In genomic region chr5:134237936-134238760, GRCm38 (mm10) we compare ENCODE assay signal across 11 mouse cellular contexts. TPM values are rescaled to one million over a fixed set of nuclear protein-coding genes. Genes with fewer than 3 reads are reported as not detected.
DNase-seq lines count a peak whose midpoint lies in the region; ATAC-seq lines count a peak whose summit lies in the region.
"Had no signal": no experiment of that assay in that cellular context is flagged by ENCODE, and none has a peak within 500 bp of the region (broad histone marks: within the 10 kb centered on the region; RNA-seq: fewer than 3 reads in every experiment).

No protein-coding gene starts in this region.

- H3K27ac ChIP-seq in hindbrain, embryonic 12.5 days, result peak overlapping the region; percentile 71
- H3K27ac ChIP-seq in midbrain, embryonic 15.5 days, result peak overlapping the region; percentile 73
- H3K27ac ChIP-seq: heart, adult 2 months had no signal

- H3K27me3 ChIP-seq in hindbrain, embryonic 12.5 days, result no peaks in the 10 kb centered on the region
- H3K27me3 ChIP-seq in midbrain, embryonic 15.5 days (replicated peaks), result no peaks in the 10 kb centered on the region

- H3K36me3 ChIP-seq in hindbrain, embryonic 12.5 days, result peaks cover 79% of the 10 kb centered on the region
- peaks cover 55% of the 10 kb centered on the region for H3K36me3 ChIP-seq in midbrain, embryonic 15.5 days (replicated peaks)

- intact Hi-C loops in gastrocnemius, postnatal 14 days (cut with DNase I; ENCODE audit: low total_unique reads), result no loop called here

- peaks cover 30% of the 10 kb centered on the region for H3K4me1 ChIP-seq in hindbrain, embryonic 12.5 days
- peaks cover 19% of the 10 kb centered on the region for H3K4me1 ChIP-seq in midbrain, embryonic 15.5 days

- DNase-seq in Muller cell, postnatal 12 days (ENCODE audit: inconsistent ontology term), result peak; percentile 83
- peak; percentile 79 for DNase-seq in embryo, embryonic 10 days (ENCODE audit: low spot score)
- DNase-seq in gastrocnemius, postnatal 14 days, result no peak
- no peak for DNase-seq in thymus, adult 18-20 months
- no peak for DNase-seq in T-cell, adult 2 months (ENCODE audit: low spot score)
- DNase-seq: heart, adult 2 months; thymus, postnatal 4 days had no signal

- H3K4me2 ChIP-seq in hindbrain, embryonic 12.5 days (replicated peaks), result no peak overlapping the region
- no peak overlapping the region for H3K4me2 ChIP-seq in midbrain, embryonic 15.5 days

- WGBS in hindbrain, embryonic 12.5 days, result 62% methylated on average over 28 of the region's 28 CpGs
- WGBS in midbrain, embryonic 15.5 days, result 26% methylated on average over 28 of the region's 28 CpGs

- no peak overlapping the region for H3K9ac ChIP-seq in hindbrain, embryonic 12.5 days
- peak overlapping the region; percentile 20; the same call in 1 of the 2 replicates for H3K9ac ChIP-seq in midbrain, embryonic 15.5 days

- ATAC-seq in hindbrain, embryonic 12.5 days (ENCODE audit: low FRiP score), result peak; percentile 73
- ATAC-seq in midbrain, embryonic 15.5 days (replicated peaks), result peak; percentile 86
- no peak for ATAC-seq in granulocyte monocyte progenitor cell, adult 5-6 weeks (replicated peaks; ENCODE audit: poor library complexity, severe bottlenecking)

- H3K4me3 ChIP-seq in hindbrain, embryonic 12.5 days, result no peak overlapping the region
- no peak overlapping the region for H3K4me3 ChIP-seq in midbrain, embryonic 15.5 days
- H3K4me3 ChIP-seq: erythroblast, embryonic 14.5 days; heart, adult 2 months had no signal

- no peaks in the 10 kb centered on the region for H3K9me3 ChIP-seq in hindbrain, embryonic 12.5 days (replicated peaks)
- H3K9me3 ChIP-seq in midbrain, embryonic 15.5 days, result no peaks in the 10 kb centered on the region

RNA-seq across cellular contexts. Expression of gene Ncf1, which starts 8.7 kb away (rescaled TPM):
- 3.6 and 4.6 TPM in 2 replicates for polyA plus RNA-seq in hindbrain, embryonic 12.5 days (2016; fragmentation: Nextera tagmentation; extraction: Ambion mirVana)
- polyA plus RNA-seq in midbrain, embryonic 15.5 days (2015; fragmentation: Nextera tagmentation; extraction: Ambion mirVana), result 3.3 and 3.4 TPM in 2 replicates
- 1 to 10 TPM; 2.6 to 4.2 TPM for total RNA-seq in gastrocnemius, postnatal 14 days (2021)
- total RNA-seq in granulocyte monocyte progenitor cell, adult 5-6 weeks (2014; fragmentation: Nextera tagmentation), result 163 and 170 TPM in 2 replicates
- total RNA-seq in granulocyte monocyte progenitor cell, adult 5-6 weeks (2017), result 165 and 177 TPM in 2 replicates

RNA-seq across cellular contexts. Expression of gene Gtf2ird2, which starts 54.3 kb away (rescaled TPM):
- polyA plus RNA-seq in hindbrain, embryonic 12.5 days (2016; fragmentation: Nextera tagmentation; extraction: Ambion mirVana), result 11.7 and 12.8 TPM in 2 replicates
- 16.3 and 17.9 TPM in 2 replicates for polyA plus RNA-seq in midbrain, embryonic 15.5 days (2015; fragmentation: Nextera tagmentation; extraction: Ambion mirVana)
- total RNA-seq in gastrocnemius, postnatal 14 days (2021), result 1 to 10 TPM; 4.8 to 5.4 TPM
- total RNA-seq in granulocyte monocyte progenitor cell, adult 5-6 weeks (2014; fragmentation: Nextera tagmentation), result 1.3 and 15.1 TPM in 2 replicates
- total RNA-seq in granulocyte monocyte progenitor cell, adult 5-6 weeks (2017), result 3.9 and 5.0 TPM in 2 replicates

Comparison
In these comparisons a context has a peak if more than half of its experiments do, and no peak if none do; other contexts are left out.
1. DNase-seq: peak in Muller cell, postnatal 12 days (single experiment) and embryo, embryonic 10 days (single experiment); none in gastrocnemius, postnatal 14 days (single experiment), thymus, adult 18-20 months (0 of 2) and T-cell, adult 2 months (single experiment).
2. RNA of gene Ncf1, which starts 8.7 kb away (total RNA-seq): 163 to 177 TPM in granulocyte monocyte progenitor cell, adult 5-6 weeks; 2.6 to 4.2 TPM in gastrocnemius, postnatal 14 days; every median in the first group is over 10 times any median in the second.